Mouse (Mus musculus) heart, embryonic 11.5 days (tissue): Measurements from ENCODE around the gene Mfng. TPM values are rescaled to one million over a fixed set of nuclear protein-coding genes. Genes with fewer than 3 reads are reported as not detected.

Experiments used
- ATAC-seq: fragments of 200-750 bp; cut with Nextera tagmentation; replicated peaks from 2 replicates; pipeline ENCODE4 v1.8.0; 2017; ENCODE audit warnings: moderate library complexity; ENCODE audit not compliant: insufficient number of reproducible peaks, low FRiP score, low TSS enrichment
- H3K27ac ChIP-seq: fragments of 300-500 bp; sonication (generic); 2 replicates; pipeline ENCODE4 v1.5.1; 2014; ENCODE audit warnings: mild to moderate bottlenecking, low read depth, low read length
- H3K27me3 ChIP-seq: fragments of 300-500 bp; sonication (generic); 2 replicates; pipeline ENCODE4 v1.6.1; 2014; ENCODE audit warnings: mild to moderate bottlenecking, low read length, mixed read lengths; ENCODE audit not compliant: control insufficient read depth, insufficient read depth
- H3K36me3 ChIP-seq: fragments of 300-500 bp; sonication (generic); 2 replicates; pipeline ENCODE4 v1.6.1; 2014; ENCODE audit warnings: mild to moderate bottlenecking, low read length, moderate library complexity, mixed read lengths; ENCODE audit not compliant: control insufficient read depth, insufficient read depth
- H3K4me1 ChIP-seq: fragments of 300-500 bp; sonication (generic); 2 replicates; pipeline ENCODE4 v1.6.1; 2014; ENCODE audit warnings: low read length; ENCODE audit not compliant: control insufficient read depth, insufficient read depth
- H3K4me2 ChIP-seq: fragments of 300-500 bp; sonication (generic); 2 replicates; pipeline ENCODE4 v1.6.1; 2014; ENCODE audit warnings: mild to moderate bottlenecking, moderate library complexity
- H3K4me3 ChIP-seq: fragments of 300-500 bp; sonication (generic); 2 replicates; pipeline ENCODE4 v1.5.1; 2014; ENCODE audit warnings: low read depth, low read length
- H3K9ac ChIP-seq: fragments of 300-500 bp; sonication (generic); 2 replicates; pipeline ENCODE4 v1.6.1; 2014; ENCODE audit warnings: mild to moderate bottlenecking, low read depth, low read length, moderate library complexity
- H3K9me3 ChIP-seq: fragments of 300-500 bp; sonication (generic); replicated peaks from 2 replicates; pipeline ENCODE4 v1.6.1; 2016; ENCODE audit warnings: low read length; ENCODE audit not compliant: control insufficient read depth
- WGBS: fragments of 180-500 bp; shearing (Covaris S2); extraction: QIAGEN DNeasy Blood & Tissue Kit; methylation state at CpG from one replicate; pipeline ENCODE4 v1.1.7; 2014; ENCODE audit not compliant: insufficient replicate concordance; 5-methylcytosine and 5-hydroxymethylcytosine counted together
- polyA plus RNA-seq: library from polyadenylated mRNA; unstranded; fragments of >200 nt; fragmentation: Nextera tagmentation; extraction: Ambion mirVana; gene quantifications from 2 replicates; pipeline ENCODE4 v1.2.1, GENCODE M21; 2014

Mfng gene
- polyA plus RNA-seq, 1 experiment from 2014 or later: 3.0 TPM

GRCm38 (mm10) chr15:78730315-78731049 lies 42.8 kb downstream of the Mfng start:
- WGBS: 66% methylated on average over 12 of the region's 12 CpGs

GRCm38 (mm10) chr15:78726697-78727096 lies 46.6 kb downstream of the Mfng start:
- ATAC-seq: no peak
- Histone ChIP-seq H3K27me3 (peaks cover 17% of the 10 kb centered on the region), H3K4me3 (no peak overlapping the region), H3K36me3 (no peaks in the 10 kb centered on the region), H3K9ac (no peak overlapping the region), H3K4me2 (no peak overlapping the region), H3K9me3 (no peaks in the 10 kb centered on the region), H3K4me1 (no peaks in the 10 kb centered on the region), H3K27ac (no peak overlapping the region)
- 66% methylated on average over 7 of the region's 7 CpGs for WGBS

More at GRCm38 (mm10) chr15:78730315-78731049, 42.8 kb downstream of the Mfng start:
- H3K9ac ChIP-seq: no peak overlapping the region
- H3K4me1 ChIP-seq: no peaks in the 10 kb centered on the region
- no peak overlapping the region for H3K4me2 ChIP-seq
- H3K27me3 ChIP-seq: peaks cover 12% of the 10 kb centered on the region
- H3K4me3 ChIP-seq: no peak overlapping the region
- no peaks in the 10 kb centered on the region for H3K36me3 ChIP-seq
- no peak for ATAC-seq
- no peak overlapping the region for H3K27ac ChIP-seq
- no peaks in the 10 kb centered on the region for H3K9me3 ChIP-seq

GRCm38 (mm10) chr15:78720532-78720931 lies 52.7 kb downstream of the Mfng start:
- no peak overlapping the region for H3K4me3 ChIP-seq
- WGBS: 47% methylated on average over 7 of the region's 7 CpGs
- H3K4me1 ChIP-seq: peaks cover 9% of the 10 kb centered on the region
- no peak overlapping the region for H3K27ac ChIP-seq
- no peak overlapping the region for H3K9ac ChIP-seq
- no peak for ATAC-seq
- peaks cover 62% of the 10 kb centered on the region for H3K27me3 ChIP-seq
- no peaks in the 10 kb centered on the region for H3K36me3 ChIP-seq
- H3K9me3 ChIP-seq: no peaks in the 10 kb centered on the region
- no peak overlapping the region for H3K4me2 ChIP-seq

- H3K9ac ChIP-seq: no peak overlapping the region
- peaks cover 9% of the 10 kb centered on the region for H3K4me1 ChIP-seq
- H3K27me3 ChIP-seq: peaks cover 67% of the 10 kb centered on the region
- H3K4me2 ChIP-seq: no peak overlapping the region
- H3K27ac ChIP-seq: no peak overlapping the region
- no peak overlapping the region for H3K4me3 ChIP-seq
- no peaks in the 10 kb centered on the region for H3K9me3 ChIP-seq
- ATAC-seq: no peak
- no peaks in the 10 kb centered on the region for H3K36me3 ChIP-seq
- WGBS: 1% methylated on average over 16 of the region's 16 CpGs
Measured at GRCm38 (mm10) chr15:78720094-78720493, 53.2 kb downstream of the Mfng start.

GRCm38 (mm10) chr15:78719416-78719815 lies 53.9 kb downstream of the Mfng start:
- ATAC-seq: no peak

GRCm38 (mm10) chr15:78718290-78719250 lies 54.7 kb downstream of the Mfng start, which contains the start of gene Elfn2:
TSS of gene Elfn2 (minus strand) at chr15:78718771.
- H3K36me3 ChIP-seq: no peaks in the 10 kb centered on the region
- peaks cover 77% of the 10 kb centered on the region for H3K27me3 ChIP-seq
- H3K9ac ChIP-seq: peak within 1 kb of the TSS; percentile 22; the same call in 1 of the 2 replicates
- 1% methylated on average over 84 of the region's 89 CpGs for WGBS
- ATAC-seq: no peak
- peak within 1 kb of the TSS; percentile 83 for H3K4me2 ChIP-seq
- peaks cover 9% of the 10 kb centered on the region for H3K4me1 ChIP-seq
- no peaks in the 10 kb centered on the region for H3K9me3 ChIP-seq
- H3K27ac ChIP-seq: no peak within 1 kb of the TSS
- peak within 1 kb of the TSS; percentile 47 for H3K4me3 ChIP-seq

More at GRCm38 (mm10) chr15:78719416-78719815, 53.9 kb downstream of the Mfng start:
- H3K27ac ChIP-seq: no peak overlapping the region
- H3K4me3 ChIP-seq: peak overlapping the region; percentile 47
- no peaks in the 10 kb centered on the region for H3K9me3 ChIP-seq
- 7% methylated on average over 14 of the region's 14 CpGs for WGBS
- no peak overlapping the region; the same call in 1 of the 2 replicates for H3K4me2 ChIP-seq
- H3K27me3 ChIP-seq: peaks cover 69% of the 10 kb centered on the region
- no peak overlapping the region for H3K9ac ChIP-seq
- H3K4me1 ChIP-seq: peaks cover 9% of the 10 kb centered on the region
- no peaks in the 10 kb centered on the region for H3K36me3 ChIP-seq

GRCm38 (mm10) chr15:78716936-78717335 lies 56.3 kb downstream of the Mfng start:
- no peaks in the 10 kb centered on the region for H3K9me3 ChIP-seq
- no peak overlapping the region for H3K4me3 ChIP-seq
- no peak for ATAC-seq
- WGBS: 48% methylated on average over 13 of the region's 13 CpGs
- H3K27ac ChIP-seq: no peak overlapping the region
- peaks cover 12% of the 10 kb centered on the region for H3K4me1 ChIP-seq
- no peak overlapping the region for H3K4me2 ChIP-seq
- no peak overlapping the region for H3K9ac ChIP-seq
- peaks cover 86% of the 10 kb centered on the region for H3K27me3 ChIP-seq
- H3K36me3 ChIP-seq: no peaks in the 10 kb centered on the region

- Histone ChIP-seq H3K36me3 (no peaks in the 10 kb centered on the region), H3K4me2 (no peak overlapping the region), H3K9me3 (no peaks in the 10 kb centered on the region), H3K9ac (no peak overlapping the region), H3K4me1 (peaks cover 12% of the 10 kb centered on the region), H3K4me3 (no peak overlapping the region), H3K27ac (no peak overlapping the region), H3K27me3 (peaks cover 96% of the 10 kb centered on the region)
- 46% methylated on average over 5 of the region's 5 CpGs for WGBS
- no peak for ATAC-seq
Measured at GRCm38 (mm10) chr15:78715856-78716255, 57.4 kb downstream of the Mfng start.
